Mouse (Mus musculus): ENCODE data around the gene Fcrl5. TPM values are rescaled to one million over a fixed set of nuclear protein-coding genes. Genes with fewer than 3 reads are reported as not detected.
A peak's percentile ranks its signal among the peaks of the same experiment; 100 is the strongest.

The Fcrl5 gene
- total and polyA plus RNA-seq, 3 experiments = 0.14 TPM; not detected in 1

- peaks cover 1% of the 10 kb centered on the region; the same call in 1 of the 2 replicates for H3K79me2 ChIP-seq (replicated peaks; ENCODE audit: control insufficient read depth, insufficient read depth, low read length)
- intact Hi-C loops (cut with DNase I) = no loop called here
Measured at GRCm38 (mm10) chr3:87521833-87522232, 86.3 kb downstream of the Fcrl5 start.

GRCm38 (mm10) chr3:87523701-87524100 is 88.1 kb downstream of the Fcrl5 start:
- peaks cover 1% of the 10 kb centered on the region; the same call in 1 of the 2 replicates for H3K79me2 ChIP-seq (replicated peaks; ENCODE audit: control insufficient read depth, insufficient read depth, low read length)
- no peak overlapping the region for H3K4me3 ChIP-seq
- TF ChIP-seq EP300 (IDR thresholded peaks at IDR 0.05; ENCODE audit: insufficient read depth, low read depth, low read length) (no peak), POLR2A (IDR thresholded peaks at IDR 0.05; ENCODE audit: insufficient read depth, low read depth, low read length) (no peak), CTCF (IDR thresholded peaks at IDR 0.05) (no peak)
- H3K27me3 ChIP-seq (ENCODE audit: control insufficient read depth, insufficient read depth, low read length) = no peaks in the 10 kb centered on the region
- 88% methylated on average over 9 of the region's 9 CpGs for WGBS
- no peak overlapping the region for H3K9ac ChIP-seq (ENCODE audit: low read depth, low read length)
- H3K36me3 ChIP-seq (ENCODE audit: control insufficient read depth, insufficient read depth, low read length) = peaks cover 16% of the 10 kb centered on the region
- H3K4me1 ChIP-seq (ENCODE audit: control insufficient read depth, insufficient read depth, low read length) = peaks cover 7% of the 10 kb centered on the region
- intact Hi-C loops (cut with DNase I) = no loop called here
- DNase-seq = no peak
- no peak overlapping the region for H3K27ac ChIP-seq

More at GRCm38 (mm10) chr3:87521833-87522232, 86.3 kb downstream of the Fcrl5 start:
- H3K36me3 ChIP-seq (ENCODE audit: control insufficient read depth, insufficient read depth, low read length) = peaks cover 4% of the 10 kb centered on the region; the same call in 1 of the 2 replicates
- no peak overlapping the region for H3K27ac ChIP-seq
- no peaks in the 10 kb centered on the region for H3K27me3 ChIP-seq (ENCODE audit: control insufficient read depth, insufficient read depth, low read length)
- no peak overlapping the region for H3K9ac ChIP-seq (ENCODE audit: low read depth, low read length)
- TF ChIP-seq EP300 (IDR thresholded peaks at IDR 0.05; ENCODE audit: insufficient read depth, low read depth, low read length) (no peak), CTCF (IDR thresholded peaks at IDR 0.05) (no peak), POLR2A (IDR thresholded peaks at IDR 0.05; ENCODE audit: insufficient read depth, low read depth, low read length) (no peak)
- H3K4me3 ChIP-seq = no peak overlapping the region
- H3K4me1 ChIP-seq (ENCODE audit: control insufficient read depth, insufficient read depth, low read length) = peaks cover 3% of the 10 kb centered on the region
- WGBS = 48% methylated on average over 1 of the region's 1 CpGs
- no peak for DNase-seq

GRCm38 (mm10) chr3:87525043-87525836 is 89.7 kb downstream of the Fcrl5 start, which contains the start of gene Etv3:
Gene Etv3 (plus strand): TSS chr3:87525407.
- peaks cover 1% of the 10 kb centered on the region; the same call in 1 of the 2 replicates for H3K79me2 ChIP-seq (replicated peaks; ENCODE audit: control insufficient read depth, insufficient read depth, low read length)
- 2% methylated on average over 59 of the region's 64 CpGs for WGBS
- intact Hi-C loops (cut with DNase I) = loop anchor here (1.0 to 5.0 kb wide), 2 partner anchors 17 to 92 kb away; partner anchors contain the start of gene Arhgef11
- no peaks in the 10 kb centered on the region for H3K27me3 ChIP-seq (ENCODE audit: control insufficient read depth, insufficient read depth, low read length)
- peaks cover 18% of the 10 kb centered on the region for H3K36me3 ChIP-seq (ENCODE audit: control insufficient read depth, insufficient read depth, low read length)
- TF ChIP-seq CTCF (IDR thresholded peaks at IDR 0.05) = peak; percentile 38
- TF ChIP-seq POLR2A (IDR thresholded peaks at IDR 0.05; ENCODE audit: insufficient read depth, low read depth, low read length) = peak; percentile 90
- TF ChIP-seq EP300 (IDR thresholded peaks at IDR 0.05; ENCODE audit: insufficient read depth, low read depth, low read length) = no peak
- H3K27ac ChIP-seq = peak within 1 kb of the TSS; percentile 96
- H3K4me3 ChIP-seq = peak within 1 kb of the TSS; percentile 79
- H3K9ac ChIP-seq (ENCODE audit: low read depth, low read length) = peak within 1 kb of the TSS; percentile 98
- peak; percentile 92 to 93 for DNase-seq
- peaks cover 7% of the 10 kb centered on the region for H3K4me1 ChIP-seq (ENCODE audit: control insufficient read depth, insufficient read depth, low read length)

- peaks cover 7% of the 10 kb centered on the region for H3K4me1 ChIP-seq (ENCODE audit: control insufficient read depth, insufficient read depth, low read length)
- H3K27ac ChIP-seq = peak overlapping the region; percentile 96
- peak overlapping the region; percentile 79 for H3K4me3 ChIP-seq
- H3K79me2 ChIP-seq (replicated peaks; ENCODE audit: control insufficient read depth, insufficient read depth, low read length) = peaks cover 1% of the 10 kb centered on the region; the same call in 1 of the 2 replicates
- H3K36me3 ChIP-seq (ENCODE audit: control insufficient read depth, insufficient read depth, low read length) = peaks cover 18% of the 10 kb centered on the region
- no peak for DNase-seq
- intact Hi-C loops (cut with DNase I) = loop anchor here (1.0 to 5.0 kb wide), 3 partner anchors 17 to 91 kb away; partner anchors contain the start of gene Arhgef11
- peak overlapping the region; percentile 98 for H3K9ac ChIP-seq (ENCODE audit: low read depth, low read length)
- no peaks in the 10 kb centered on the region for H3K27me3 ChIP-seq (ENCODE audit: control insufficient read depth, insufficient read depth, low read length)
- 3% methylated on average over 27 of the region's 27 CpGs for WGBS
- TF ChIP-seq POLR2A (IDR thresholded peaks at IDR 0.05; ENCODE audit: insufficient read depth, low read depth, low read length) (no peak), CTCF (IDR thresholded peaks at IDR 0.05) (no peak), EP300 (IDR thresholded peaks at IDR 0.05; ENCODE audit: insufficient read depth, low read depth, low read length) (0 out of 2 replicates have a peak, but pooled peaks have one; percentile 30)
Measured at GRCm38 (mm10) chr3:87525837-87526570, 90.4 kb downstream of the Fcrl5 start.

- H3K4me1 ChIP-seq (ENCODE audit: control insufficient read depth, insufficient read depth, low read length) = peaks cover 7% of the 10 kb centered on the region
- no peak overlapping the region for H3K27ac ChIP-seq
- H3K9ac ChIP-seq (ENCODE audit: low read depth, low read length) = no peak overlapping the region
- H3K27me3 ChIP-seq (ENCODE audit: control insufficient read depth, insufficient read depth, low read length) = no peaks in the 10 kb centered on the region
- peaks cover 1% of the 10 kb centered on the region; the same call in 1 of the 2 replicates for H3K79me2 ChIP-seq (replicated peaks; ENCODE audit: control insufficient read depth, insufficient read depth, low read length)
- no peak for DNase-seq
- 56% methylated on average over 12 of the region's 12 CpGs for WGBS
- H3K4me3 ChIP-seq = no peak overlapping the region
- TF ChIP-seq EP300 (IDR thresholded peaks at IDR 0.05; ENCODE audit: insufficient read depth, low read depth, low read length) = no peak
- TF ChIP-seq CTCF (IDR thresholded peaks at IDR 0.05) = peak; percentile 35
- peaks cover 18% of the 10 kb centered on the region for H3K36me3 ChIP-seq (ENCODE audit: control insufficient read depth, insufficient read depth, low read length)
- intact Hi-C loops (cut with DNase I) = loop anchor here (2.0 to 5.0 kb wide), 2 partner anchors 16 to 90 kb away; partner anchors contain the start of gene Arhgef11
Measured at GRCm38 (mm10) chr3:87527139-87527538, 91.6 kb downstream of the Fcrl5 start.

All from heart, adult 2 months (tissue).